ENCODE assay signal across 8 mouse cellular contexts in genomic region chr17:49530215-49530614, GRCm38 (mm10). TPM values are rescaled to one million over a fixed set of nuclear protein-coding genes. Genes with fewer than 3 reads are reported as not detected.
A peak's percentile ranks its signal among the peaks of the same experiment; 100 is the strongest.
DNase-seq lines count a peak whose midpoint lies in the region; ATAC-seq lines count a peak whose summit lies in the region.

No protein-coding gene starts in this region.

- no peak overlapping the region for H3K4me2 ChIP-seq in forebrain, embryonic 11.5 days (ENCODE audit: low read depth, low read length, severe bottlenecking)
- H3K4me2 ChIP-seq in forebrain, embryonic 16.5 days (ENCODE audit: low read length) = no peak overlapping the region

- whole genome bisulfite sequencing in forebrain, embryonic 11.5 days = 11% methylated on average over 3 of the region's 3 CpGs
- WGBS in forebrain, embryonic 16.5 days = 20% methylated on average over 2 of the region's 3 CpGs

- H3K4me3 ChIP-seq in forebrain, embryonic 11.5 days (ENCODE audit: low read depth, low read length) = no peak overlapping the region
- no peak overlapping the region for H3K4me3 ChIP-seq in forebrain, embryonic 16.5 days (replicated peaks; ENCODE audit: low read length)

- H3K27me3 ChIP-seq in forebrain, embryonic 11.5 days (ENCODE audit: control insufficient read depth, insufficient read depth, low read length) = no peaks in the 10 kb centered on the region
- H3K27me3 ChIP-seq in forebrain, embryonic 16.5 days (replicated peaks; ENCODE audit: control insufficient read depth, insufficient read depth, low read length) = no peaks in the 10 kb centered on the region

- no peak overlapping the region for H3K9ac ChIP-seq in forebrain, embryonic 11.5 days (ENCODE audit: low read length)
- H3K9ac ChIP-seq in forebrain, embryonic 16.5 days (replicated peaks; ENCODE audit: low read depth, low read length) = no peak overlapping the region

- H3K9me3 ChIP-seq in forebrain, embryonic 11.5 days (ENCODE audit: control insufficient read depth, low read length) = no peaks in the 10 kb centered on the region
- H3K9me3 ChIP-seq in forebrain, embryonic 16.5 days (ENCODE audit: control insufficient read depth, low read length) = no peaks in the 10 kb centered on the region

- ATAC-seq in forebrain, embryonic 11.5 days (replicated peaks; ENCODE audit: low FRiP score) = peak; percentile 55; the same call in 1 of the 2 replicates
- no peak for ATAC-seq in forebrain, embryonic 16.5 days
- no peak for ATAC-seq in frontal cortex, adult (ENCODE audit: low TSS enrichment)

- no peaks in the 10 kb centered on the region for H3K36me3 ChIP-seq in forebrain, embryonic 11.5 days (ENCODE audit: control insufficient read depth, insufficient read depth, low read length)
- no peaks in the 10 kb centered on the region for H3K36me3 ChIP-seq in forebrain, embryonic 16.5 days (ENCODE audit: control insufficient read depth, insufficient read depth)

- H3K4me1 ChIP-seq in forebrain, embryonic 11.5 days (replicated peaks; ENCODE audit: control insufficient read depth, insufficient read depth, low read length) = no peaks in the 10 kb centered on the region
- 0 out of 2 replicates have a peak, but pooled peaks cover 2% of the 10 kb centered on the region for H3K4me1 ChIP-seq in forebrain, embryonic 16.5 days (replicated peaks; ENCODE audit: control insufficient read depth, insufficient read depth, low read length)

- no peak overlapping the region for H3K27ac ChIP-seq in forebrain, embryonic 11.5 days (ENCODE audit: low read depth, low read length)
- no peak overlapping the region for H3K27ac ChIP-seq in forebrain, embryonic 16.5 days (ENCODE audit: low read length)

- DNase-seq in forebrain, embryonic 11.5 days (ENCODE audit: low spot score) = peak; percentile 76
- DNase-seq in ovary, postnatal 14 days (ENCODE audit: low spot score) = peak; percentile 22
- DNase-seq in ovary, postnatal 10 days (ENCODE audit: low spot score) = no peak
- peak; percentile 24 for DNase-seq in c-Kit-positive CD71-negative TER-119-negative erythroid progenitor cells, embryonic 14.5 days (ENCODE audit: low read depth)
- peak; percentile 26 for DNase-seq in hindlimb bud, embryonic 11.5 days (ENCODE audit: extremely low spot score, low read depth, low spot score)
- peak; percentile 37 for DNase-seq in lung, postnatal 25 days (ENCODE audit: low spot score)

RNA-seq across cellular contexts. Expression of gene Daam2, which starts 33.9 kb away (rescaled TPM):
- polyA plus RNA-seq in forebrain, embryonic 11.5 days (2014; fragmentation: Nextera tagmentation; extraction: Ambion mirVana) = 1.5 and 1.9 TPM in 2 replicates
- 1.6 and 1.7 TPM in 2 replicates for polyA plus RNA-seq in forebrain, embryonic 16.5 days (2015; fragmentation: Nextera tagmentation; extraction: Ambion mirVana)
